ENCODE assay signal across 8 mouse cellular contexts in genomic region chr13:19236340-19236739, GRCm38 (mm10).
DNase-seq lines count a peak whose midpoint lies in the region; ATAC-seq and TF ChIP-seq lines count a peak whose summit lies in the region.

No protein-coding gene starts in this region.

- no peaks in the 10 kb centered on the region for H3K9me3 ChIP-seq in intestine, postnatal 0 days (ENCODE audit: control insufficient read depth)
- H3K9me3 ChIP-seq in intestine, embryonic 16.5 days (ENCODE audit: control insufficient read depth, low read length) = no peaks in the 10 kb centered on the region

- no peak overlapping the region for H3K4me2 ChIP-seq in intestine, postnatal 0 days (replicated peaks; ENCODE audit: low read depth)
- no peak overlapping the region for H3K4me2 ChIP-seq in intestine, embryonic 16.5 days (ENCODE audit: low read depth, low read length)

- peak; percentile 62 for TF ChIP-seq CTCF in intestine, postnatal 0 days (IDR thresholded peaks at IDR 0.05; ENCODE audit: low read depth)

- H3K36me3 ChIP-seq in intestine, postnatal 0 days (ENCODE audit: control insufficient read depth, insufficient read depth) = no peaks in the 10 kb centered on the region
- H3K36me3 ChIP-seq in intestine, embryonic 16.5 days (ENCODE audit: control insufficient read depth, insufficient read depth, low read length) = no peaks in the 10 kb centered on the region

- DNase-seq in ES-CJ7 (ENCODE audit: low read depth, low spot score) = peak; percentile 49
- peak; percentile 63 to 69 for DNase-seq in cerebellum, postnatal 14 days
- peak; percentile 8 for DNase-seq in layer of hippocampus, adult 9-11 months
- DNase-seq in urinary bladder, postnatal 36 days (ENCODE audit: low spot score in 2 of 2) = no peak
- no peak for DNase-seq in c-Kit-positive CD71-positive TER-119-positive erythroid progenitor cells, embryonic 14.5 days (ENCODE audit: low spot score)

- no peaks in the 10 kb centered on the region for H3K4me1 ChIP-seq in intestine, postnatal 0 days (replicated peaks; ENCODE audit: control insufficient read depth, insufficient read depth, low read length)
- no peaks in the 10 kb centered on the region for H3K4me1 ChIP-seq in intestine, embryonic 16.5 days (ENCODE audit: control insufficient read depth, insufficient read depth, low read length)

- no peak overlapping the region for H3K4me3 ChIP-seq in intestine, postnatal 0 days (ENCODE audit: low read depth, low read length)
- no peak overlapping the region for H3K4me3 ChIP-seq in intestine, embryonic 16.5 days (ENCODE audit: low read length)

- no peaks in the 10 kb centered on the region for H3K27me3 ChIP-seq in intestine, postnatal 0 days (replicated peaks; ENCODE audit: control insufficient read depth, insufficient read depth, low read length)
- no peaks in the 10 kb centered on the region for H3K27me3 ChIP-seq in intestine, embryonic 16.5 days (replicated peaks; ENCODE audit: control insufficient read depth, insufficient read depth, low read length)

- ATAC-seq in intestine, postnatal 0 days = no peak
- no peak for ATAC-seq in intestine, embryonic 16.5 days
- peak; percentile 95 for ATAC-seq in megakaryocyte-erythroid progenitor cell, adult 5-6 weeks (replicated peaks; ENCODE audit: low FRiP score, low TSS enrichment, poor library complexity, severe bottlenecking)

- H3K27ac ChIP-seq in intestine, postnatal 0 days (ENCODE audit: low read depth, low read length) = no peak overlapping the region
- no peak overlapping the region for H3K27ac ChIP-seq in intestine, embryonic 16.5 days (ENCODE audit: low read length)

- no peak overlapping the region for H3K9ac ChIP-seq in intestine, postnatal 0 days (ENCODE audit: low read depth, low read length)
- H3K9ac ChIP-seq in intestine, embryonic 16.5 days (ENCODE audit: low read depth, low read length) = no peak overlapping the region

Comparison
In these comparisons a context has a peak if more than half of its experiments do, and no peak if none do; other contexts are left out.
1. DNase-seq: peak in ES-CJ7 (single experiment), cerebellum, postnatal 14 days (2 of 2) and layer of hippocampus, adult 9-11 months (single experiment); none in urinary bladder, postnatal 36 days (0 of 2) and c-Kit-positive CD71-positive TER-119-positive erythroid progenitor cells, embryonic 14.5 days (single experiment).